Mouse (Mus musculus) frontal cortex, adult (tissue): ENCODE results near the gene Wdr59.
"Not testable (repeated sequence)": the region's sequence is repeated elsewhere in the genome, so short reads cannot be mapped to it uniquely, and the experiment has no call there.

Experiments
- ATAC-seq: cut with Nextera tagmentation; 2 replicates; pipeline ENCODE4 v1.9.2; 2017; ENCODE audit warnings: mild to moderate bottlenecking, moderate library complexity, mixed read lengths; ENCODE audit not compliant: low TSS enrichment

Gene Wdr59

DNA sequence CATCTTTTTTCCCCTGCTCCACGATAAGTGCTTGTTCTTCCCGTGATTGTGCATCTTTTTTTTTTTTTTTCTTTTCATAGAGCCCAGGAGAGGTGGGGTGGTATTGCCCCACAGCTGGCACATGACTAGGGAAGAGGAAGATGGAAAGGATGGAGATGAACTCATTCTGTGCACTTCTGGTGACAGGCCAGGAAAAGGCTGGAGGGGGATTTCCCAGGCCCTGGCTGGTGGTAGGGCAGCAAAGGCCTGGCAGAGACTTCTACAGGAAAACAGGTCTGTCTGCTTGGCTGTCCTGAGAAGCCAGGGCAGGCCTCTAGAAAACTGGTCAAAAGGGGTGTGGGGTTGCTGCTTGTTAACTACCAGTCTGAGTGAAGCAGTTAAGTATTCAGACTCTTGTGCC, 16.3 kb upstream of the Wdr59 start:
- ATAC-seq: no peak

DNA sequence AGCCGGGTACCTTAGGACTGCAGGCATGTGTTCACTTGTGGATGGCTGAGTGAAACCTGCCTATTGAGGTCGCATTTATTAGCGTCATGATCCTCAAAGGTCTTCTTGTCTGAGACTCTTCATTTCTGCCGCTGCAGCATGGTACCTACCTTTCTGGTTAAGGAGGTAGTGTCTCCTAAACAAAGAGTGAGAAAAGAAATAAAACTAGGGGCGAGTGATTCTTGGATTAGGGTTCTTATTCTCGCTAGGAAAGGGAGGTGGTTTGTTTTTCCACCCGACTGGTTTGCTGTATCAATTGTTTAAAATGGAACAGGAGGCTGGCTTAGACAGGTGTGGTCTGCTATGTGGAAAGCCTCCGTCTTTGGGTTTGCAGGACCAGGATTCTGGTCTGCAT, 15.9 kb upstream of the Wdr59 start:
- ATAC-seq: no peak

- ATAC-seq: peak; percentile 45
Observed at GRCm38 (mm10) chr8:111536978-111537764, 15.3 kb upstream of the Wdr59 start.

GRCm38 (mm10) chr8:111536031-111536977, 14.4 kb upstream of the Wdr59 start, which contains the start of gene Znrf1:
Znrf1 (plus strand) TSS chr8:111536097.
- ATAC-seq: peak; percentile 70

- no peak for ATAC-seq
Observed at GRCm38 (mm10) chr8:111535491-111535890, 13.6 kb upstream of the Wdr59 start.

GRCm38 (mm10) chr8:111533503-111533902, 11.6 kb upstream of the Wdr59 start:
- no peak for ATAC-seq

DNA sequence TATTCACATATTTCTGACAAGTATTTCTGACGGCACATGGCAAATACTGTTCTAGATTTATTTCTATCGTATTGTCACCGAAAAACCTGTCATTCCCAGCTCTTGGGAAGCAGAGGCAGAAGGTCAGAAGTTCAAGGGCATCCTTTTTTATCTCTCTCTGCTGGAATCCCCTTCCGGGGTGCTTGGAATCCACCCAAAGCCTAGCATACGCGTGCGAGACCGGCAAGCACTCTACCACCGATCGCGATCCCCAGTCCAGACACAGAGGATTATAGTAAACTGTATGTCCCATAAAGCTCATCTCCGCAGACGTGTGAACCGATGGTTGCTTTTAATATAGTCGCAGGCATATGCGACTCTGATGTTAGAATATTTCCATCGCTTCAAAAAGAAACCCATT, 9.7 kb upstream of the Wdr59 start:
- no peak for ATAC-seq

DNA sequence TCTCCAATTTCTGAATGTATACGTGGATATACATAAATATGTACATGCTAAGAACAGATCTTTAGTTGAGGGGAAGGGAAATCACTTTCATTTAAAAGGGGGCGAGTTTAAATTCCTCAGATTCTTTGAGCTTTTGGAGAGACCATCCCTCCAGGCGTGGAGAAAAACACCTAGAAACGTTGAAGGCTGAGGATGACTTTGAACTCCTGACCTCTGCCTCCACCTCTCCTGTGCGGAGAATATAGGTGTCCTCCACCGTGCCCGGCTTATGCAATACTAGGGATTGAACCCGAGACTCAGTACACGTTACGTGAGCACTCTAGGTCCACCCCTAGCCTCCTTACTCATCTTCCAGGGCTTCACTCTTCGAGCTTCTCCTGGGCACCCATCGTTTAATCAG, 9.3 kb upstream of the Wdr59 start:
- no peak for ATAC-seq

- ATAC-seq: no peak
Observed at GRCm38 (mm10) chr8:111528071-111528470, 6.2 kb upstream of the Wdr59 start.

DNA sequence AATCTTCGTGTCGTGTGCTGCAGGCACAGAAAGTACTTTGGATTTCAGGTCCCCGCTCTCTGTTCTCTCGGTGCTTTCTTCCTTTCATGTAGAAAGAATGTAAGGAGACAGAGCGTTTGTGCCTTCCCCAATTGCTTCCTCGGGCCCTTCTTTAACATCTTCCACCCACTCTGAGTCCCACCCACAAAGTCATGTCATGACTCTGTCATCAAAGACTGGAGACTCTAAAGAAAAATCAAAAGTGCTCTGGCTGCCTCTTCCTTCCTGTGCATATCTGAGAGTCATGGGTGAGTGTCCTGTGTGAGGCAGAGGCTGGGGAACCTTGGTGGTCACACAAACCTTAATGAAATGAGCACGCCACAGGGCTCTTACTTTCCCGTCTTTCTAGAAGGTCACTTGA, 5.3 kb upstream of the Wdr59 start:
- ATAC-seq: no peak

- no peak for ATAC-seq
Observed at GRCm38 (mm10) chr8:111526403-111527024, 4.6 kb upstream of the Wdr59 start.

DNA sequence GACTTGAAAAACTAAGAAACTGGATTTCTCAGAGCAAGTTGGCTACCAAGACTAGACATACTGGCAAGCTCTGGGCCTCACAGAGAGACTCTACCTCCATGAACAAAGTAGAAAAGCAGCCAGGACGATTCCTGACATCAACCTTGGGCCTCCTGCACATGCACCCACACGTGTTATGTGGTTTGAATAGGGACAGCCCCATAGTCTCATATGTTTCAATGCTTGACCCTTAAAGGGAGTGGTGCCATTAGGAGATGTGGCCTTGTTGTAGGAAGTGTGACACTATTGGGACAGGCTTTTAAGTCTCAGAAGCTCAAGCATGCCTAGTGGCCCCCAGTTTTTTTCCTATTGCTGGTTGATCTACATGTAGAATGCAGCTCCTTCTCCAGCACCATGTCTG, 4.4 kb downstream of the Wdr59 start:
- no peak for ATAC-seq

DNA sequence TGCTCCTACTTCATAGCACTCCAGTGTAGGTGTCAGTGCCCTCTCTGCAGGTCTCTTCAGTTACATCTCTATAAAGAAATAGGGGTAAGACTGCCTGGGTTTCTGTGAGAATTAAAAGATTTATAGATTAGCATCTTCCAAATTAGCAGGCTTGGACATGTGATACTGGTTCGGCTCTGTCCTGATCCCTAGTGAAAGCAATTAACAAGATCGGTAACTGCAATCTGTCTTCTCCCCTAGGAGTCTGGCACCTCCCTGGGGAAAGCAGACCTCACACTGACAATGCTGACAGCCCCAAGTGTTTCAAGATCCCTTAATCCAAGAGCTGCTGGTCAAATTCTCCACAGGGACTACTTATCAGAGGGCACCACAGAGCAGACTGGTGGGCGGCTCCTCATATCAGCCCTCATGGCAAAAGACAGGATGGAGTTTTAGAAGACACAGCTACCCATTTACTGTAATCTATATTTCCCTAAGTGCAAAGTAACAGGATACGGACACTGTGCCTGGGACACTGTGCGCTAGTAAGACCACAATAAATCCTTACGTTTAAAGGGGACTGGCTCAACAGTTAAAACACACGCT, 5.3 kb downstream of the Wdr59 start:
- no peak for ATAC-seq

DNA sequence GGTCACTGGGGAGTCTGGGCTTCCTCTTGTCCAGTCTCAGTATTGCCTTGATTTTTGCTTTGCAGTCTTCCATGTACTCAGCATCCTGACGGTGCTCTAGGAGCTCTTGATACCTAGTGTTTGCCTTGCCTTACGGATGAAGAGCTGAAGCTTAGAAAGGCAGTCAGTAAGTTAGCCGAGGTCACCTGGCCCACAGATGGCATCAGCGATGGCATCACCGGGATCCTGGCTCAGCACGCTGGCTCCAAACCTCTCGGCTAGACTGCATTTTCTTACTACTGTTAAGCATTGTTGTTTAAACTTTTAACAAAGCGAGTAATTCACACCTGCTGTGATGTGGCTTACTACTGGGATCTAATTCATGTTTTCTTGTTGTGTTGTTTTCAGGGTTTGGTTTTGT, 8.4 kb downstream of the Wdr59 start:
- 0 out of 2 replicates have a peak, but pooled peaks have one; percentile 2 for ATAC-seq

- peak; percentile 48 for ATAC-seq
Observed at GRCm38 (mm10) chr8:111512941-111513340, 9.0 kb downstream of the Wdr59 start.

DNA sequence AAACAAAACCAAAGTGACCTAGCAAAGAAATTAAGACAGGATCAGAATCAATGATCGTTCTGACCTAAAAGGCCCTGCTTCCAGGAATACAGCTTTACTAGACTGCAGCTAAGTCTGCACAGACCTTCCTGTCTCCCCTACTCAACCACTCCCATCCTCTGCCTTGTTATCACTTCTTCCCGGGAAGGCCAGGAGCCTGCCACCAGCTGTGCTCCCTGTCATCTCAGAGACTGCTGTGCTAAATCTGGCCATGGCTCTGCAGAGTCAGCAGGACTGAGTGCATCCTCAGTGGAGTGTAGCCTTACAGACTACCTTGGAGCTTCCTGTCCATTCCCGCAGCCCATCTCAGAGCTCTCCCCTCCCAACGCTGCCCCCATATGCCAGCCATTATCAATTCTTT, 11.5 kb downstream of the Wdr59 start:
- ATAC-seq: peak; percentile 45; the same call in 1 of the 2 replicates

DNA sequence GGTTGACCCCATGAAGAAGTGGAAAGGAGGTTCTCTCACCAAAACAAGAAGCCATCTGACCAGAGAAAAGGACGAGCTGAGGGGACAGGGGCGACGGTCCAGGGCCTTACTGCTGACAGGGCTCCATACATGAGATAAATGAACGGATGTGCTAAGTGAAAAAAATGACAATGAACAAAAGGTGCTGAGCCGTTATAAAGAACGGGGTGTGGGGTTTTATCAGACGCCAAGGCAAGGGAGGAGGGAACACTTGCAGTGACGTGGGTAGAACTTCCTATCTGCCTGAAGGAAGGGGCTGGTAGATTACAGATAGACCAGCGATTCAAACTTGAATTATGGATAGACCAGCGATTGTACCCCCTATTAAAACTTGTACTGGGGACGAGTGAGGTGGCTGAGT, 12.6 kb downstream of the Wdr59 start:
- no peak for ATAC-seq

GRCm38 (mm10) chr8:111508566-111508965, 13.3 kb downstream of the Wdr59 start:
- no peak for ATAC-seq

- no peak for ATAC-seq
Observed at GRCm38 (mm10) chr8:111501724-111502464, 20.0 kb downstream of the Wdr59 start.

- not testable (repeated sequence) for ATAC-seq
Observed at GRCm38 (mm10) chr8:111498249-111498648, 23.6 kb downstream of the Wdr59 start.

DNA sequence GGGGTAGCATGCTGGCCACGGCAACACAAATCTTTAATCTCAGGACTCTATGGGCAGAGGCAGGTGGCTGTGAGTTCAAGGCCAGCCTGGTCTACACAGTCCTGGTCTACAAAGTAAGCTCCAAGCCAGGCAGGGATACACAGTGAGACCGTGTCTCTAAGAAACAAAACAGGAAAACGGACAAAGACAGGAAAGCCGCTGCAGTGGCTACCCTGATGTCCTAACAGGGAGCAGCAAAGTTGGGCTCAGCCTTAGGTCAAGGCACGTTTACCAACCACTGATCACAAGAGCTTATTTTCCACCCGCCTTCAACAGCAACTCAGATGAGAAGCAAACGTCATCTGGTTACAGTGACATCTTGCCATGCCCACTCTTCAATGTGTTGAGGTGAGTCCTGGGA, 25.6 kb downstream of the Wdr59 start:
- no peak for ATAC-seq
